Mouse (Mus musculus): ENCODE data around the gene Trappc4. TPM values are rescaled to one million over a fixed set of nuclear protein-coding genes. Genes with fewer than 3 reads are reported as not detected.

Gene Trappc4
- polyA plus RNA-seq, 1 experiment from 2014 or later = 302 TPM

DNA sequence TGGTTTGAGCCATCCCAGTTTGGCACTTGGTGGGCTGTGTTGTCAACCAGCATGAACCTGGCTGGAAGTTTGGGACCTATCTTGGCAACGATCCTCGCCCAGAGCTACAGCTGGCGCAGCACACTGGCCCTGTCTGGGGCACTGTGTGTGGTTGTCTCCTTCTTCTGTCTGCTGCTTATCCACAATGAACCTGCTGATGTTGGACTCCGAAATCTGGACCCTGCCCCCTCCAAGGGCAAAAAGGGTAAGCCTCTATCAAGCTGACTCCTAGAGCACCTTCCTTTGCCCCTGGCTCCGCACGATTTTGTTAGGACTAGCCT, 7.6 kb downstream of the Trappc4 start:
- H3K4me1 ChIP-seq = peaks cover 49% of the 10 kb centered on the region
- ATAC-seq (ENCODE audit: low FRiP score) = no peak
- H3K4me3 ChIP-seq (replicated peaks) = peak overlapping the region; percentile 87; the same call in 1 of the 2 replicates
- H3K9ac ChIP-seq (replicated peaks) = no peak overlapping the region; the same call in 1 of the 2 replicates
- H3K4me2 ChIP-seq = peak overlapping the region; percentile 94
- H3K27ac ChIP-seq (replicated peaks) = no peak overlapping the region
- H3K9me3 ChIP-seq (replicated peaks) = no peaks in the 10 kb centered on the region
- H3K27me3 ChIP-seq (replicated peaks) = no peaks in the 10 kb centered on the region
- WGBS = 92% methylated on average over 6 of the region's 6 CpGs
- H3K36me3 ChIP-seq = peaks cover 47% of the 10 kb centered on the region

DNA sequence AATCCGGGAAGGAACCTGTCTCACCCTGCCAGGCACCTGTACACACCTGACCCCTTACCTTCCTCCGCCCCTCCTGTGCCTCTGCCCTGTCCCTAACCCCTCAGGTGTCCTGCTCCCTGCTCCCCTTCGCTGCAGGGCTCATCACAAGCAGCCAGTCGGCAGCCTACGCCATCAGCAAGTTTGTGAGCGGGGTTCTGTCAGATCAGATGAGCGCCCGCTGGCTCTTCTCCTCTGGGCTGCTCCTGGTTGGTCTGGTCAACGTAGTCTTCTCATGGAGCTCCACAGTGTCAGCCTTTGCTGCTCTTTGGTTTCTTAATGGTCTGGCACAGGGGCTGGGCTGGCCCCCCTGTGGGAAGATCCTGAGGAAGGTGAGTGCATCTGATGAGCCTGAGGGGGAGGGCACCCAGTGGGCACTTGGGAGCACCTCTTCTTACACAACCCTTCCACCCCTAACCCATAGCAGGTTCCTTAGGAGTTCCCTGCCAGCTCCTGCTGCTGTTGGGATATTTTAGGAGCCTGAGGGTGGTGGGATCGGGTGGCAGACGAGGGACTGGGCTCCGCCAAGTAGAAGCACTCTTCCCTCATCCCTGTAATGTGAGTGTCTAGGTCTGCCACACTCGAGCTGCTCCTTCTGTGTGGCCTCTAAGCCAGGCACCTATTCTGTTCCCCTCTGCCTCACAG, 8.1 kb downstream of the Trappc4 start:
- Histone ChIP-seq H3K27me3 (replicated peaks) (no peaks in the 10 kb centered on the region), H3K4me1 (peaks cover 44% of the 10 kb centered on the region), H3K36me3 (peaks cover 42% of the 10 kb centered on the region), H3K9me3 (replicated peaks) (no peaks in the 10 kb centered on the region), H3K9ac (replicated peaks) (peak overlapping the region; percentile 93), H3K27ac (replicated peaks) (peak overlapping the region; percentile 97; the same call in 1 of the 2 replicates), H3K4me3 (replicated peaks) (peak overlapping the region; percentile 87), H3K4me2 (peak overlapping the region; percentile 94)
- no peak for ATAC-seq (ENCODE audit: low FRiP score)
- 86% methylated on average over 13 of the region's 13 CpGs for WGBS

DNA sequence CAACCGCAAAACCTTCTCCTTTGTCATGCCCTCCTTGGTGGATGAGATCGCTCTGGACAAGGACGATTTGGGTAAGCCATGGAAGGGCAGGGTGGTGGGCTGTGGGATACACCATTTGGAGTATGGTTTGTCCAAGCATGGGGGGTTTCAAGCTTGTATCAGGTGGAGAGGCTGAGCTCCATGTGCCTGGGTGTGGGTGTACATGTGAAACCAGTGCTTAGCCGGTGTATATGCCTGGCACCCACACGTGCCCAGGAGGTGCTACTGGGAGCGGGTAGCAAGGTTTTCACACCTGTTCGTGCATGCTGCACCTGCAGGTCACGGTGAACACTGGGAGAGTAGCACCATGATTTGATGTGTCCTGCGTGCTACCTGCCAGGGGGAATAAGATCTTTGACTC, 8.8 kb downstream of the Trappc4 start:
- Histone ChIP-seq H3K9ac (replicated peaks) (peak overlapping the region; percentile 93), H3K4me2 (peak overlapping the region; percentile 94), H3K36me3 (peaks cover 35% of the 10 kb centered on the region), H3K9me3 (replicated peaks) (no peaks in the 10 kb centered on the region), H3K27me3 (replicated peaks) (no peaks in the 10 kb centered on the region), H3K4me3 (replicated peaks) (peak overlapping the region; percentile 87), H3K4me1 (peaks cover 39% of the 10 kb centered on the region), H3K27ac (replicated peaks) (peak overlapping the region; percentile 97)
- ATAC-seq (ENCODE audit: low FRiP score) = no peak
- 72% methylated on average over 9 of the region's 9 CpGs for WGBS

DNA sequence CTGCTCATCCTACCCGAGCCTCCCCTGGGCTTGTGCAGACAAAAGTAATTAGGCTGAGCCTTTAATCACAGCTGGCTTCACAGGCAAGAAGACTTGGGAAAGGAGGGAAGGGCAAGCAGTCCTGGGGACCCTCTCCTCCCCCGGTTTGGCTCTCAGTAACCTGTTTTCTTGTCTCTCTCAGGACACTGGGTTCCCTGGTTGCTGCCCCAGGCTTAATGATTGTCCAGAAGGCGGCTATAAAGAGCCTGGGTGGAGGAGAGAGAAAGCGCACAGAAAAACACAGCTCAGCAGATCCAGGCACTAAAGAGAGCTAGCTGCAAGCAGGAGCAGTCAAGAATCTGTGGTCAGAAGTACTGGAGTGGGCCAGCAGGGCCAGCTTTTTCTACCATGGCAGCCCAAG, 9.3 kb downstream of the Trappc4 start:
- Histone ChIP-seq H3K27ac (replicated peaks) (peak overlapping the region; percentile 97), H3K9ac (replicated peaks) (peak overlapping the region; percentile 93), H3K4me2 (peak overlapping the region; percentile 94), H3K36me3 (peaks cover 31% of the 10 kb centered on the region), H3K4me3 (replicated peaks) (peak overlapping the region; percentile 87), H3K4me1 (peaks cover 38% of the 10 kb centered on the region), H3K9me3 (replicated peaks) (no peaks in the 10 kb centered on the region), H3K27me3 (replicated peaks) (no peaks in the 10 kb centered on the region)
- no peak for ATAC-seq (ENCODE audit: low FRiP score)
- WGBS = 1% methylated on average over 4 of the region's 4 CpGs

DNA sequence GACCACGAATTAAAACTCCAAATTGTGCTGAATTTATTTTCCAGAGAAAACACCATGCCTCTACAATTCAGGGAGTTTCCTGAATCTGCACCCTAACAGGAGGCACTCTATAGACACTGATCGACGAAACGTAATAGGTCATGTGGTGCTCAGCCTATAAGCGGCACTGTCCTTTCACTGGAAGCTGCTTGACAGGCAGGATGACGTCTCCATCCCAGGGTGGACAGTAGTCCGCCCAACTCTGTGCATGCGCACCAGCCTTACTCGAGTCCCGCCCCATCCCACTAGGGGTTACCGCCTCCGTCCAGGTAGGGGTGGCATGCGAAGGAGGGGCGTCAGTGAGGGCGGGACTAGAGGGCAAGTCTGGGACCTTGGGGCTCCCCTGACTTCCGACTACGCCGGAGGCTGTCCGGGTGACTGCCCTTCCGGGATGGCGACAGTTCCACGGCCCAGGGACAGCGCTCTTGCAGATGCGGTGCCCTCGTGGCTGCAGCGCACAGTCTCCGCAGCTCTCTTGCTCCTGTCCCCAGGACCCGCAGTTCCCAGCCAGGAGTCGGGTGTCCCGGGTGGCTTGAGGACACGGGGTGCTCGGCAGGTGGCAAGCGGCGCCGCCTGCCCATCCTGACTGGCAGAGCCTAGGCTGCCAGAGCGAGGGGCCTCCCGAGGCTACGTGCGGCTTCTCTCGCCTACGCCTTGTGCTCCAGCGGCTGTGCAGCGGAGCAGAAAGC, 10.6 kb downstream of the Trappc4 start, which contains the start of gene Slc37a4:
TSS of gene Slc37a4 (plus strand) at position 169 of the 728 bp plus-strand sequence.
- peak; percentile 96 for ATAC-seq (ENCODE audit: low FRiP score)
- Histone ChIP-seq H3K27ac (replicated peaks) (peak within 1 kb of the TSS; percentile 97), H3K9ac (replicated peaks) (peak within 1 kb of the TSS; percentile 93), H3K4me1 (peaks cover 38% of the 10 kb centered on the region), H3K9me3 (replicated peaks) (no peaks in the 10 kb centered on the region), H3K4me3 (replicated peaks) (peak within 1 kb of the TSS; percentile 87), H3K4me2 (peak within 1 kb of the TSS; percentile 94), H3K36me3 (peaks cover 20% of the 10 kb centered on the region), H3K27me3 (replicated peaks) (no peaks in the 10 kb centered on the region)
- WGBS = under 1% methylated on average over 43 of the region's 43 CpGs

DNA sequence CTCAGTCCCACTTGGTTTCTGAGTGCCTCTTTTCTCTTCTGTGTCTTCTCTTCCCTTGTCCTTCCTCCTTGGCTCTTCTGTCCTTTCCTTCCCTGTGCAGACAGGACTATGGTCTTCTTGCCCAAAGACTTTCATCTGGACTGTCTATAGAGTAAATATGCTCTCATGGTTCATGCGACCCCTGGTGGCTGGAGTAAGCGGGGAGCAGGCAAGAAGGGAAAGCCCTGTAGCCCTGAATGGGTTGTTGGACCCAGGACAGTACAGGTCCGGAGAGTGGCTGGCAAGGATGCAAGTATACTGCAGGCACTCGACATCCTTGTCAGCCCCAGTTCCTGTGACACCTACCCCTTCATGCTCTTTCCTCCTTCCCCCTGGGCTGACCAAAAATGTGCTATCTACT, 15.9 kb downstream of the Trappc4 start:
- Histone ChIP-seq H3K4me1 (peaks cover 5% of the 10 kb centered on the region), H3K4me2 (no peak overlapping the region), H3K9me3 (replicated peaks) (no peaks in the 10 kb centered on the region), H3K27me3 (replicated peaks) (no peaks in the 10 kb centered on the region), H3K4me3 (replicated peaks) (no peak overlapping the region), H3K36me3 (peaks cover 51% of the 10 kb centered on the region), H3K9ac (replicated peaks) (no peak overlapping the region), H3K27ac (replicated peaks) (no peak overlapping the region)
- no peak for ATAC-seq (ENCODE audit: low FRiP score)
- WGBS = 41% methylated on average over 4 of the region's 4 CpGs

DNA sequence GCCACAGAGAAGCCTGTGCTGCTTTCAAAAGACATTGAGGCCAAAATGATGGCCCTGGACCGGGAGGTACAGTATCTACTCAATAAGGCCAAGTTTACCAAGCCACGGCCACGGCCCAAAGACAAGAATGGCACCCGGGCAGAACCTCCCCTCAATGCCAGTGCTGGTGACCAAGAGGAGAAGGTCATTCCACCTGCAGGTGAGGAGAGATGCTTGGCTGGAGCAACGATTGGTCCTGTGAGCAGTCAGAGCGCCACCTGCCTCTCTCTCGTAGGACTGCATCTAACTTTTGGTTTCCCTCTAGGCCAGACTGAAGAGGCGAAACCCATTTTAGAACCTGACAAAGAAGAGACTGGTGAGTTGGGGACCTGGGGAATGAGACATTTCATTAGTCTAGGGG, 18.1 kb downstream of the Trappc4 start:
- Histone ChIP-seq H3K4me1 (no peaks in the 10 kb centered on the region), H3K4me3 (replicated peaks) (no peak overlapping the region), H3K9ac (replicated peaks) (no peak overlapping the region), H3K4me2 (no peak overlapping the region), H3K36me3 (peaks cover 73% of the 10 kb centered on the region), H3K27me3 (replicated peaks) (no peaks in the 10 kb centered on the region), H3K27ac (replicated peaks) (no peak overlapping the region), H3K9me3 (replicated peaks) (no peaks in the 10 kb centered on the region)
- no peak for ATAC-seq (ENCODE audit: low FRiP score)
- WGBS = 66% methylated on average over 8 of the region's 8 CpGs

DNA sequence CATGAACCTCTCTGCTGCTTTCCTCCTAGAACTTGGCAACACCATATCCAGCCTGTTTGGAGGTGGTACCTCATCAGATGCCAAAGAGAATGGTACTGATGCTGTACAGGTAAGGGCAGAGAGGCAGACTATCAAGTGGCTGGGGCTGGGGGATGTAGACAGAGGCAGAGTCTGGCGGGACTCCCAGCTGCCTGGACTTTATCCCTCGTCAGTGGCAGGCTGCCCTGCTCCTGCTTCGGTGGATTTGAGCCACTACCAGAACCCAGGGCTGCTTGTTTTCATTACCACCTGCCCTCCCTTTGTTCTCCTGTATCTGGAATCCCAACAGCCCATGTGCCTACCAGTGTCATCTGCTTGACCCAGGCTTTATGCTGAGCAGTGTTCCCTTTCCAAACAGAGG, 20.2 kb downstream of the Trappc4 start:
- no peak for ATAC-seq (ENCODE audit: low FRiP score)
- Histone ChIP-seq H3K27me3 (replicated peaks) (no peaks in the 10 kb centered on the region), H3K4me1 (no peaks in the 10 kb centered on the region), H3K4me2 (no peak overlapping the region), H3K36me3 (peaks cover 94% of the 10 kb centered on the region), H3K4me3 (replicated peaks) (no peak overlapping the region), H3K9ac (replicated peaks) (no peak overlapping the region), H3K27ac (replicated peaks) (no peak overlapping the region), H3K9me3 (replicated peaks) (no peaks in the 10 kb centered on the region)
- WGBS = 95% methylated on average over 3 of the region's 3 CpGs

DNA sequence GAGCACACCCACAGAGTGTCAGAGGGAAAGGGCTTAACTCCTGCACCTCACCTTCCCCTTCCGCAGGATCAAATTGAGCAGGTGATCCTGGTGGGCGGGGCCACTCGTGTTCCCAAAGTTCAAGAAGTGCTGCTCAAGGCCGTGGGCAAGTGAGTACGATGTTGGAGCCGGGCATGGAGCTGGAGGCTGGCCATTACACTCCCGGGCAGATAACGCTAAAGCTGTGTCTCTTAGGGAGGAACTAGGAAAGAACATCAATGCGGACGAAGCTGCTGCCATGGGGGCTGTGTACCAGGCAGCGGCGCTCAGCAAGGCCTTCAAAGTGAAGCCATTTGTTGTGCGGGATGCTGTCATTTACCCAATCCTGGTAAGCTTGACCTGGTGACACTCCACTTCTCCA, 22.8 kb downstream of the Trappc4 start:
- Histone ChIP-seq H3K9ac (replicated peaks) (no peak overlapping the region), H3K36me3 (peaks cover 83% of the 10 kb centered on the region), H3K4me1 (peaks cover 17% of the 10 kb centered on the region), H3K9me3 (replicated peaks) (no peaks in the 10 kb centered on the region), H3K4me2 (no peak overlapping the region), H3K27me3 (replicated peaks) (no peaks in the 10 kb centered on the region), H3K27ac (replicated peaks) (no peak overlapping the region), H3K4me3 (replicated peaks) (no peak overlapping the region)
- no peak for ATAC-seq (ENCODE audit: low FRiP score)
- WGBS = 92% methylated on average over 13 of the region's 13 CpGs

DNA sequence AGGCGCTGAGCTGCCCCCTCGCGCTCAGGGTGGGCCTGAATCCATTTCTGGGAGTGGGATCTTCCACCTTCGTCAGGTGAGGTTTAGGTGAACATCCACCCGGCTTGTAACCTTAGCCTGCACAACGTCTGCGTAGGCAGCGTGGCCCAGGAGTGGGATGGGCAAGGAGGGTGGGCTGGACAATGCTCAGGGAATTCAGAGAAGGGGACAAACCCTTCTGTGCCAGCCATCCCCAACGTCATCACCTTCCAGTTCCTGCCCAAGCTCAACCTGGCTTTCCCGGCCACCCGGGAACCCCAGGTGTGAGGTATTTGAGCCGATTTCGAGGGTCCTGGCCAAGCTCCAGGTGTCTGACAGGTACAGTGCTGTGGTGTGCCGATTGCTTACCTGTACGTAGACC, 27.5 kb downstream of the Trappc4 start:
- ATAC-seq (ENCODE audit: low FRiP score) = peak; percentile 22
- 8% methylated on average over 15 of the region's 15 CpGs for WGBS

DNA sequence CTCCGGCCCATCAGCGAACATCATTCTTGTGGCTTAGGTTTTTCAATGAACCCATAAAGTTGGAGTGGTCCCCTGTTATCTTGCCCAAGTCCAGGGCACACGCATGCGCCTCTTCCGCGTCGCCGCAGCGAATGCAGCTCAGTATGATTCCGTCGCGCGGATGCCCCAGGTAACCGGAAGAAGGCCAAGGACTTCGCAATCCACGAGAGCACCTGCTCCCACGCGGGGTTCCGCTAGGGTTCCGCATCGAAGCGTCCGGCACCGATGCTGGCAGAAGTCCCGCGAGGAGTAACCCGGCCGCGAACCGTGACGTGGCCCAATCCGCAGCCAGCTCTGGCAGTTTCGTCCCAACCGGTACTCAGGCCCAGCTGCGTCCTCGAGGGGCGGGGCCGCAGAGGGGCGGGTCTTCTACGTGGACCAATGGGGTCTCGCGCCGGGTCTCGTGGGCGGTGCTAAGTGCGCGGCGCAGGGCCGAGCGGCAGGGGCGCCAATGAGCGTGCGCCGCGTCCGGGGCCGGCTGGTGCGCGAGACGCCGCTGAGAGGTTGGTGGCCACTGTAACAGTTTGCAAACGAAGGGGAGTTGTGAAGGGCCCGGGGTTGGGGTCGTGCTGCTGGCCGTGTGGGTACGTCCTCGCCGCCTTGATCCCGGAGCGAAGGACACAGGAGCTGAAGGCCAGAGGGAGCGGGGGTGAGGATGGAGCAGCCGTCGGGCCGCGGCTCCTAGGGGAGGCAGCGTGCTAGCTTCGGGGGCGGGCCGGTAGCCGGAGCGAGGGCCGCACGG, 28.2 kb downstream of the Trappc4 start, which contains the start of gene Hyou1:
TSS of gene Hyou1 (plus strand) at position 437 of the 781 bp plus-strand sequence.
- Histone ChIP-seq H3K4me3 (replicated peaks) (peak within 1 kb of the TSS; percentile 94), H3K36me3 (peaks cover 31% of the 10 kb centered on the region), H3K9me3 (replicated peaks) (no peaks in the 10 kb centered on the region), H3K27me3 (replicated peaks) (no peaks in the 10 kb centered on the region), H3K27ac (replicated peaks) (peak within 1 kb of the TSS; percentile 95), H3K4me2 (peak within 1 kb of the TSS; percentile 94), H3K4me1 (peaks cover 27% of the 10 kb centered on the region), H3K9ac (replicated peaks) (peak within 1 kb of the TSS; percentile 96)
- ATAC-seq (ENCODE audit: low FRiP score) = peak; percentile 98
- WGBS = 0% methylated on average over 82 of the region's 83 CpGs

More for the DNA sequence above, 27.5 kb downstream of the Trappc4 start:
- Histone ChIP-seq H3K9me3 (replicated peaks) (no peaks in the 10 kb centered on the region), H3K9ac (replicated peaks) (peak overlapping the region; percentile 96), H3K27ac (replicated peaks) (peak overlapping the region; percentile 90), H3K27me3 (replicated peaks) (no peaks in the 10 kb centered on the region), H3K4me3 (replicated peaks) (peak overlapping the region; percentile 94), H3K36me3 (peaks cover 37% of the 10 kb centered on the region), H3K4me1 (peaks cover 27% of the 10 kb centered on the region), H3K4me2 (peak overlapping the region; percentile 94)
